Mouse (Mus musculus) MEL (cell line): Measurements from ENCODE around the gene Pafah1b1. TPM values are rescaled to one million over a fixed set of nuclear protein-coding genes. Genes with fewer than 3 reads are reported as not detected.

Experiments
- DNase-seq: peaks from one replicate; pipeline ENCODE4 v3.0.0; 2011; ENCODE audit warnings: low read depth, low spot score
- H3K27ac ChIP-seq: 2 replicates; pipeline ENCODE4 v1.5.1; 2012; ENCODE audit warnings: low read depth, mild to moderate bottlenecking, control low read depth, low read length, moderate library complexity; ENCODE audit not compliant: control insufficient read depth
- H3K27me3 ChIP-seq, 2 experiments: fragments of 150-350 bp in 1 of 2; sonication (generic) in 1 of 2; 2 replicates each; pipeline ENCODE4 v1.6.1; 2012; ENCODE audit warnings: low read length in 2 of 2, mild to moderate bottlenecking in 2 of 2, improper control_type of control experiment in 1 of 2, moderate library complexity in 1 of 2; ENCODE audit not compliant: insufficient read depth in 2 of 2, control insufficient read depth in 1 of 2
- H3K36me3 ChIP-seq, 2 experiments: 2 replicates each; pipeline ENCODE4 v1.6.1; 2012 to 2014; ENCODE audit warnings: low read length in 2 of 2, improper control_type of control experiment in 1 of 2, inconsistent platforms in 1 of 2, mild to moderate bottlenecking in 1 of 2; ENCODE audit not compliant: insufficient read depth in 2 of 2, control insufficient read depth in 1 of 2
- H3K4me1 ChIP-seq, 2 experiments: fragments of 150-350 bp in 1 of 2; sonication (generic) in 1 of 2; 2 replicates each; pipeline ENCODE4 v1.6.1; 2012; ENCODE audit warnings: low read length in 2 of 2, improper control_type of control experiment in 1 of 2, mild to moderate bottlenecking in 1 of 2; ENCODE audit not compliant: insufficient read depth in 2 of 2, control insufficient read depth in 1 of 2
- H3K4me3 ChIP-seq, 2 experiments: fragments of 150-350 bp in 1 of 2; sonication (generic) in 1 of 2; 2 replicates each; pipeline ENCODE4 v1.5.1; 2012; ENCODE audit warnings: low read depth in 2 of 2, low read length in 2 of 2, mild to moderate bottlenecking in 2 of 2, moderate library complexity in 2 of 2, control low read depth in 1 of 2, improper control_type of control experiment in 1 of 2; ENCODE audit not compliant: control insufficient read depth in 1 of 2, insufficient read depth in 1 of 2
- H3K79me2 ChIP-seq: 2 replicates; pipeline ENCODE4 v1.6.1; 2012; ENCODE audit warnings: mild to moderate bottlenecking, low read length, moderate library complexity; ENCODE audit not compliant: control insufficient read depth, poor library complexity, insufficient read depth
- H3K9ac ChIP-seq: 2 replicates; pipeline ENCODE4 v1.6.1; 2012; ENCODE audit warnings: low read depth, mild to moderate bottlenecking, control low read depth, low read length, moderate library complexity; ENCODE audit not compliant: control insufficient read depth, poor library complexity, severe bottlenecking
- H3K9me3 ChIP-seq: fragments of 150-350 bp; sonication (generic); replicated peaks from 2 replicates; pipeline ENCODE4 v1.6.1; 2012; ENCODE audit warnings: mild to moderate bottlenecking, low read length, improper control_type of control experiment, moderate library complexity; ENCODE audit not compliant: insufficient read depth
- BHLHE40 ChIP-seq: IDR thresholded peaks from 2 replicates; pipeline ENCODE4 v1.6.1; 2012; ENCODE audit warnings: low read depth, mild to moderate bottlenecking, inconsistent platforms, low read length, improper control_type of control experiment, borderline replicate concordance
- CHD2 ChIP-seq: IDR thresholded peaks from 2 replicates; pipeline ENCODE4 v1.6.1; 2011; ENCODE audit warnings: low read length, improper control_type of control experiment
- E2F4 ChIP-seq: IDR thresholded peaks from 2 replicates; pipeline ENCODE4 v1.6.1; 2011; ENCODE audit warnings: low read depth, low read length, improper control_type of control experiment, borderline replicate concordance
- EP300 ChIP-seq, 2 experiments: IDR thresholded peaks; 2 replicates each; pipeline ENCODE4 v1.6.1; 2011; ENCODE audit warnings: improper control_type of control experiment in 2 of 2, low read length in 2 of 2, low read depth in 1 of 2, mild to moderate bottlenecking in 1 of 2
- GABPA ChIP-seq: IDR thresholded peaks from 2 replicates; pipeline ENCODE4 v1.6.1; 2012; ENCODE audit warnings: low read depth, mild to moderate bottlenecking, inconsistent platforms, low read length, improper control_type of control experiment, moderate library complexity
- GATA1 ChIP-seq: IDR thresholded peaks from 2 replicates; pipeline ENCODE4 v1.6.1; 2011; ENCODE audit warnings: low read depth, low read length, improper control_type of control experiment
- HCFC1 ChIP-seq: IDR thresholded peaks from 2 replicates; pipeline ENCODE4 v1.6.1; 2012; ENCODE audit warnings: low read depth, mild to moderate bottlenecking, inconsistent platforms, low read length, improper control_type of control experiment, moderate library complexity
- MAFK ChIP-seq: IDR thresholded peaks from 2 replicates; pipeline ENCODE4 v1.6.1; 2011; ENCODE audit warnings: low read depth, mild to moderate bottlenecking, low read length, improper control_type of control experiment, borderline replicate concordance
- MEF2A ChIP-seq: IDR thresholded peaks from 2 replicates; pipeline ENCODE4 v1.6.1; 2014; ENCODE audit warnings: low read depth, mild to moderate bottlenecking, inconsistent platforms, low read length, improper control_type of control experiment; ENCODE audit not compliant: poor library complexity, insufficient replicate concordance, severe bottlenecking; ENCODE audit errors: extremely low read depth
- MXI1 ChIP-seq: IDR thresholded peaks from 2 replicates; pipeline ENCODE4 v1.6.1; 2011; ENCODE audit warnings: mild to moderate bottlenecking, low read depth, low read length, improper control_type of control experiment
- MYC ChIP-seq: IDR thresholded peaks from 2 replicates; pipeline ENCODE4 v1.6.1; 2011; ENCODE audit warnings: low read depth, mild to moderate bottlenecking, low read length, improper control_type of control experiment, moderate library complexity
- POLR2A ChIP-seq, 2 experiments: IDR thresholded peaks; 2 replicates each; pipeline ENCODE4 v1.6.1; 2011 to 2012; ENCODE audit warnings: low read length in 2 of 2, mild to moderate bottlenecking in 2 of 2, control low read depth in 1 of 2, improper control_type of control experiment in 1 of 2, low read depth in 1 of 2, moderate library complexity in 1 of 2; ENCODE audit not compliant: control insufficient read depth in 1 of 2, insufficient read depth in 1 of 2, poor library complexity in 1 of 2
- SIN3A ChIP-seq: IDR thresholded peaks from 2 replicates; pipeline ENCODE4 v1.6.1; 2012; ENCODE audit warnings: low read length, improper control_type of control experiment, inconsistent platforms
- TBP ChIP-seq: IDR thresholded peaks from 2 replicates; pipeline ENCODE4 v1.8.0; 2011; ENCODE audit warnings: low read depth, low read length, improper control_type of control experiment
- USF2 ChIP-seq, 2 experiments: IDR thresholded peaks; 2 replicates each; pipeline ENCODE4 v1.6.1; 2011 to 2012; ENCODE audit warnings: improper control_type of control experiment in 2 of 2, low read length in 2 of 2, borderline replicate concordance in 1 of 2, inconsistent platforms in 1 of 2, low read depth in 1 of 2, mild to moderate bottlenecking in 1 of 2; ENCODE audit not compliant: insufficient read depth in 1 of 2
- ZC3H11A ChIP-seq: IDR thresholded peaks from 2 replicates; pipeline ENCODE4 v1.6.1; 2012; ENCODE audit warnings: low read depth, mild to moderate bottlenecking, inconsistent platforms, low read length, improper control_type of control experiment
- ZMIZ1 ChIP-seq: IDR thresholded peaks from 2 replicates; pipeline ENCODE4 v1.6.1; 2012; ENCODE audit warnings: low read depth, mild to moderate bottlenecking, inconsistent platforms, low read length, improper control_type of control experiment, moderate library complexity
- polyA plus RNA-seq, 2 experiments: library from polyadenylated mRNA; stranded (reverse) in 1 of 2; unstranded in 1 of 2; fragments of >175 nt in 1 of 2; fragments of >200 nt in 1 of 2; gene quantifications; 2 replicates each; pipeline versions ENCODE4 v1.2.1 to v1.2.4; 2012; ENCODE audit warnings: low replicate concordance in 2 of 2, low read depth in 1 of 2; ENCODE audit not compliant: insufficient read length in 2 of 2, insufficient read depth in 1 of 2, missing spikeins in 1 of 2
- total RNA-seq: library from RNA; depleted of rRNA; stranded (reverse); fragments of 300-350 nt; gene quantifications from 2 replicates; pipeline ENCODE4 v1.2.3, GENCODE M21; 2012

Gene Pafah1b1
- total and polyA plus RNA-seq, 3 experiments: 54.5 to 67.4 TPM; not detected in 1

GRCm38 (mm10) chr11:74763960-74764625 is 39.6 kb upstream of the Pafah1b1 start (continued):
- TF ChIP-seq GABPA: no peak
- TF ChIP-seq GATA1: no peak

- DNase-seq: peak; percentile 26
- no peaks in the 10 kb centered on the region for H3K36me3 ChIP-seq
- H3K79me2 ChIP-seq: no peaks in the 10 kb centered on the region
- no peak overlapping the region for H3K27ac ChIP-seq
- TF ChIP-seq GABPA (no peak), ZC3H11A (no peak), MYC (no peak), POLR2A (IDR thresholded peaks at IDR 0.05; ENCODE audit: control insufficient read depth in 1 of 2, insufficient read depth in 1 of 2, low read depth in 1 of 2, low read length in 2 of 2, poor library complexity in 1 of 2) (no peak), GATA1 (no peak), CHD2 (no peak), MXI1 (no peak), HCFC1 (no peak), BHLHE40 (no peak), TBP (no peak), MAFK (no peak), USF2 (IDR thresholded peaks at IDR 0.05; ENCODE audit: borderline replicate concordance in 1 of 2, insufficient read depth in 1 of 2, low read depth in 1 of 2, low read length in 2 of 2) (no peak), SIN3A (no peak), ZMIZ1 (no peak), EP300 (IDR thresholded peaks at IDR 0.05; ENCODE audit: low read depth in 1 of 2, low read length in 2 of 2) (no peak)
- no peaks in the 10 kb centered on the region for H3K4me1 ChIP-seq
- no peak overlapping the region for H3K9ac ChIP-seq
- H3K4me3 ChIP-seq: no peak overlapping the region
- H3K9me3 ChIP-seq: no peaks in the 10 kb centered on the region
- H3K27me3 ChIP-seq: no peaks in the 10 kb centered on the region; a peak in 1 of 4 replicates
These were observed 36.7 kb upstream of the Pafah1b1 start for GRCm38 (mm10) chr11:74761011-74761705.

- no peak overlapping the region for H3K9ac ChIP-seq
- no peaks in the 10 kb centered on the region for H3K36me3 ChIP-seq
- DNase-seq: no peak
- H3K27ac ChIP-seq: no peak overlapping the region
- no peaks in the 10 kb centered on the region for H3K9me3 ChIP-seq
- H3K4me1 ChIP-seq: no peaks in the 10 kb centered on the region
- H3K79me2 ChIP-seq: no peaks in the 10 kb centered on the region
- TF ChIP-seq MAFK: no peak
- no peak for TF ChIP-seq BHLHE40
- no peak for TF ChIP-seq E2F4
- TF ChIP-seq MEF2A: no peak
- no peak overlapping the region for H3K4me3 ChIP-seq
- no peaks in the 10 kb centered on the region; a peak in 1 of 4 replicates for H3K27me3 ChIP-seq
These were observed 32.2 kb upstream of the Pafah1b1 start for GRCm38 (mm10) chr11:74756631-74757030.
